Mouse (Mus musculus) MEL (cell line): ENCODE results near the gene Igfals. TPM values are rescaled to one million over a fixed set of nuclear protein-coding genes. Genes with fewer than 3 reads are reported as not detected.

Experiments used
- DNase-seq: peaks from one replicate; pipeline ENCODE4 v3.0.0; 2011; ENCODE audit warnings: low read depth, low spot score
- H3K27ac ChIP-seq: 2 replicates; pipeline ENCODE4 v1.5.1; 2012; ENCODE audit warnings: low read depth, mild to moderate bottlenecking, control low read depth, low read length, moderate library complexity; ENCODE audit not compliant: control insufficient read depth
- H3K27me3 ChIP-seq, 2 experiments: fragments of 150-350 bp in 1 of 2; sonication (generic) in 1 of 2; 2 replicates each; pipeline ENCODE4 v1.6.1; 2012; ENCODE audit warnings: low read length in 2 of 2, mild to moderate bottlenecking in 2 of 2, improper control_type of control experiment in 1 of 2, moderate library complexity in 1 of 2; ENCODE audit not compliant: insufficient read depth in 2 of 2, control insufficient read depth in 1 of 2
- H3K36me3 ChIP-seq, 2 experiments: 2 replicates each; pipeline ENCODE4 v1.6.1; 2012 to 2014; ENCODE audit warnings: low read length in 2 of 2, improper control_type of control experiment in 1 of 2, inconsistent platforms in 1 of 2, mild to moderate bottlenecking in 1 of 2; ENCODE audit not compliant: insufficient read depth in 2 of 2, control insufficient read depth in 1 of 2
- H3K4me1 ChIP-seq, 2 experiments: fragments of 150-350 bp in 1 of 2; sonication (generic) in 1 of 2; 2 replicates each; pipeline ENCODE4 v1.6.1; 2012; ENCODE audit warnings: low read length in 2 of 2, improper control_type of control experiment in 1 of 2, mild to moderate bottlenecking in 1 of 2; ENCODE audit not compliant: insufficient read depth in 2 of 2, control insufficient read depth in 1 of 2
- H3K4me3 ChIP-seq, 2 experiments: fragments of 150-350 bp in 1 of 2; sonication (generic) in 1 of 2; 2 replicates each; pipeline ENCODE4 v1.5.1; 2012; ENCODE audit warnings: low read depth in 2 of 2, low read length in 2 of 2, mild to moderate bottlenecking in 2 of 2, moderate library complexity in 2 of 2, control low read depth in 1 of 2, improper control_type of control experiment in 1 of 2; ENCODE audit not compliant: control insufficient read depth in 1 of 2, insufficient read depth in 1 of 2
- H3K79me2 ChIP-seq: 2 replicates; pipeline ENCODE4 v1.6.1; 2012; ENCODE audit warnings: mild to moderate bottlenecking, low read length, moderate library complexity; ENCODE audit not compliant: control insufficient read depth, poor library complexity, insufficient read depth
- H3K9ac ChIP-seq: 2 replicates; pipeline ENCODE4 v1.6.1; 2012; ENCODE audit warnings: low read depth, mild to moderate bottlenecking, control low read depth, low read length, moderate library complexity; ENCODE audit not compliant: control insufficient read depth, poor library complexity, severe bottlenecking
- H3K9me3 ChIP-seq: fragments of 150-350 bp; sonication (generic); replicated peaks from 2 replicates; pipeline ENCODE4 v1.6.1; 2012; ENCODE audit warnings: mild to moderate bottlenecking, low read length, improper control_type of control experiment, moderate library complexity; ENCODE audit not compliant: insufficient read depth
- CHD2 ChIP-seq: IDR thresholded peaks from 2 replicates; pipeline ENCODE4 v1.6.1; 2011; ENCODE audit warnings: low read length, improper control_type of control experiment
- CTCF ChIP-seq, 3 experiments: IDR thresholded peaks in 2 of 3; conservative IDR thresholded peaks in 1 of 3; 2 replicates each; pipeline ENCODE4 v1.5.1; 2011 to 2012; ENCODE audit warnings: low read length in 3 of 3, low read depth in 2 of 3, mild to moderate bottlenecking in 2 of 3, improper control_type of control experiment in 1 of 3, inconsistent platforms in 1 of 3, mixed read lengths in 1 of 3, moderate library complexity in 1 of 3; ENCODE audit not compliant: control insufficient read depth in 1 of 3, insufficient read depth in 1 of 3, poor library complexity in 1 of 3, severe bottlenecking in 1 of 3
- GABPA ChIP-seq: IDR thresholded peaks from 2 replicates; pipeline ENCODE4 v1.6.1; 2012; ENCODE audit warnings: low read depth, mild to moderate bottlenecking, inconsistent platforms, low read length, improper control_type of control experiment, moderate library complexity
- JUND ChIP-seq: IDR thresholded peaks from 2 replicates; pipeline ENCODE4 v1.6.1; 2011; ENCODE audit warnings: low read depth, mild to moderate bottlenecking, improper control_type of control experiment, low read length
- MAZ ChIP-seq: IDR thresholded peaks from 2 replicates; pipeline ENCODE4 v1.6.1; 2012; ENCODE audit warnings: low read depth, mild to moderate bottlenecking, inconsistent platforms, low read length, improper control_type of control experiment
- MEF2A ChIP-seq: IDR thresholded peaks from 2 replicates; pipeline ENCODE4 v1.6.1; 2014; ENCODE audit warnings: low read depth, mild to moderate bottlenecking, inconsistent platforms, low read length, improper control_type of control experiment; ENCODE audit not compliant: poor library complexity, insufficient replicate concordance, severe bottlenecking; ENCODE audit errors: extremely low read depth
- MXI1 ChIP-seq: IDR thresholded peaks from 2 replicates; pipeline ENCODE4 v1.6.1; 2011; ENCODE audit warnings: mild to moderate bottlenecking, low read depth, low read length, improper control_type of control experiment
- NELFE ChIP-seq: IDR thresholded peaks from 2 replicates; pipeline ENCODE4 v1.6.1; 2011; ENCODE audit warnings: low read depth, low read length, improper control_type of control experiment
- NRF1 ChIP-seq: IDR thresholded peaks from 2 replicates; pipeline ENCODE4 v1.6.1; 2014; ENCODE audit warnings: low read depth, mild to moderate bottlenecking, inconsistent platforms, low read length, improper control_type of control experiment, moderate library complexity; ENCODE audit not compliant: poor library complexity, insufficient read depth, severe bottlenecking
- POLR2A ChIP-seq, 2 experiments: IDR thresholded peaks; 2 replicates each; pipeline ENCODE4 v1.6.1; 2011 to 2012; ENCODE audit warnings: low read length in 2 of 2, mild to moderate bottlenecking in 2 of 2, control low read depth in 1 of 2, improper control_type of control experiment in 1 of 2, low read depth in 1 of 2, moderate library complexity in 1 of 2; ENCODE audit not compliant: control insufficient read depth in 1 of 2, insufficient read depth in 1 of 2, poor library complexity in 1 of 2
- POLR2AphosphoS5 ChIP-seq: IDR thresholded peaks from 2 replicates; pipeline ENCODE4 v1.6.1; 2012; ENCODE audit warnings: low read depth, borderline replicate concordance, mild to moderate bottlenecking, inconsistent platforms, low read length, moderate library complexity, mixed read lengths
- RAD21 ChIP-seq: IDR thresholded peaks from 2 replicates; pipeline ENCODE4 v1.6.1; 2011; ENCODE audit warnings: mild to moderate bottlenecking, low read depth, low read length, improper control_type of control experiment
- SIN3A ChIP-seq: IDR thresholded peaks from 2 replicates; pipeline ENCODE4 v1.6.1; 2012; ENCODE audit warnings: low read length, improper control_type of control experiment, inconsistent platforms
- TAL1 ChIP-seq: IDR thresholded peaks from 2 replicates; pipeline ENCODE4 v1.6.1; 2012; ENCODE audit warnings: mild to moderate bottlenecking, inconsistent platforms, low read length, moderate library complexity, mixed read lengths
- UBTF ChIP-seq: IDR thresholded peaks from 2 replicates; pipeline ENCODE4 v1.6.1; 2012; ENCODE audit warnings: low read depth, mild to moderate bottlenecking, inconsistent platforms, low read length, improper control_type of control experiment, moderate library complexity, borderline replicate concordance; ENCODE audit not compliant: insufficient read depth
- USF2 ChIP-seq, 2 experiments: IDR thresholded peaks; 2 replicates each; pipeline ENCODE4 v1.6.1; 2011 to 2012; ENCODE audit warnings: improper control_type of control experiment in 2 of 2, low read length in 2 of 2, borderline replicate concordance in 1 of 2, inconsistent platforms in 1 of 2, low read depth in 1 of 2, mild to moderate bottlenecking in 1 of 2; ENCODE audit not compliant: insufficient read depth in 1 of 2
- ZC3H11A ChIP-seq: IDR thresholded peaks from 2 replicates; pipeline ENCODE4 v1.6.1; 2012; ENCODE audit warnings: low read depth, mild to moderate bottlenecking, inconsistent platforms, low read length, improper control_type of control experiment
- ZMIZ1 ChIP-seq: IDR thresholded peaks from 2 replicates; pipeline ENCODE4 v1.6.1; 2012; ENCODE audit warnings: low read depth, mild to moderate bottlenecking, inconsistent platforms, low read length, improper control_type of control experiment, moderate library complexity
- polyA plus RNA-seq, 2 experiments: library from polyadenylated mRNA; stranded (reverse) in 1 of 2; unstranded in 1 of 2; fragments of >175 nt in 1 of 2; fragments of >200 nt in 1 of 2; gene quantifications; 2 replicates each; pipeline versions ENCODE4 v1.2.1 to v1.2.4; 2012; ENCODE audit warnings: low replicate concordance in 2 of 2, low read depth in 1 of 2; ENCODE audit not compliant: insufficient read length in 2 of 2, insufficient read depth in 1 of 2, missing spikeins in 1 of 2
- total RNA-seq: library from RNA; depleted of rRNA; stranded (reverse); fragments of 300-350 nt; gene quantifications from 2 replicates; pipeline ENCODE4 v1.2.3, GENCODE M21; 2012

Igfals gene
- total and polyA plus RNA-seq, 3 experiments, result 0.04 TPM; not detected in 2

DNA sequence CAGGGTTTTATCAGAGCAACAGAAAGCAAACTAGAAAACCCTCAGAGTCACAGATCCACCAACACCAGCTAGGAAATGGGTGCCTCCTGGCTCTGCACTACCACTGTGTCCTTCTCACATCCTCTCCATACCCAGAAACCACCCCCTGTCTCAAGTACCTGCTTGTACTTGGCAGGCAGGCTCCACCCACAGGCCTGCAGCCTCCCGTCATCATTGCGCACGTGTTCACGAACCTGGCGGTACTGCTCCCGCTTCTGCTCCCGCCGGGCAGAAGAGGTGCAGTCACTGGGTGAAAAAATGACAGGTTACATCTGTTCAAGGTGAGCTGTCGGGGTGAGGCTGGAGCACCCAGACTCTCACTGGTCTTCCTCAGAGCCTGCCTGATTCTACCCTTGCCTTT lies 38.0 kb downstream of the Igfals start:
- Histone ChIP-seq H3K9ac (no peak overlapping the region), H3K27ac (no peak overlapping the region)
- no peak for TF ChIP-seq POLR2A (IDR thresholded peaks at IDR 0.05; ENCODE audit: control insufficient read depth in 1 of 2, insufficient read depth in 1 of 2, low read depth in 1 of 2, low read length in 2 of 2, poor library complexity in 1 of 2)
- no peak for TF ChIP-seq MEF2A
- no peak for TF ChIP-seq UBTF
- no peak for TF ChIP-seq CHD2
- TF ChIP-seq ZC3H11A, result no peak
- TF ChIP-seq TAL1, result no peak
- TF ChIP-seq CTCF (IDR thresholded peaks at IDR 0.05 in 2 of 3, conservative IDR thresholded peaks at IDR 0.05 in 1 of 3; ENCODE audit: control insufficient read depth in 1 of 3, insufficient read depth in 1 of 3, low read depth in 2 of 3, low read length in 3 of 3, poor library complexity in 1 of 3, severe bottlenecking in 1 of 3), result no peak
- no peak for TF ChIP-seq RAD21
- no peak for TF ChIP-seq USF2 (IDR thresholded peaks at IDR 0.05; ENCODE audit: borderline replicate concordance in 1 of 2, insufficient read depth in 1 of 2, low read depth in 1 of 2, low read length in 2 of 2)
- no peak for TF ChIP-seq NELFE
- no peak for TF ChIP-seq JUND
- no peak for TF ChIP-seq SIN3A

DNA sequence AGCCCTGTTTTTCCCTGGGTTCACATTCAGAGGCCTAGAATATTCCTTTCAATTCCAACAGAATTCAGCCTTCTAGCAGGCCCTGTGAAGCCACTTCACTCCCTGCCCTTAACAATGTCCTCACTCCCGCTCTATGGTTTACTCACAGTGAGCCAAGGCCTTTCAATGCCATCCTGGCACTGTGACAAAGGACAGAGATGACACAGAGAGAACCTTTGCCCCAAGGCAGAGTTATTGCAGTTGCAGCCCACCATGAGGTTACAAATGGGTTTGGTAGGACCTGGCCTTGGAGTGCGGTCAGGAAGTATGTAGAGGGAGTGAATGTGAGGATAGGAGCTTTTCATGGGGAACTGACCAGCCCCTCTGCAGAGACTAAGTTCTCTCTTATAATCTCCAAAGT lies 41.8 kb downstream of the Igfals start:
- peaks cover 6 to 12% of the 10 kb centered on the region in 2 experiments for H3K36me3 ChIP-seq
- H3K27ac ChIP-seq, result no peak overlapping the region
- H3K27me3 ChIP-seq, result no peaks in the 10 kb centered on the region
- H3K9me3 ChIP-seq, result no peaks in the 10 kb centered on the region
- no peaks in the 10 kb centered on the region for H3K79me2 ChIP-seq
- H3K4me1 ChIP-seq, result peaks cover 2 to 5% of the 10 kb centered on the region in 2 experiments; a peak in 3 of 4 replicates
- no peak overlapping the region for H3K9ac ChIP-seq
- TF ChIP-seq RAD21 (no peak), NRF1 (no peak), ZMIZ1 (no peak), GABPA (no peak), POLR2AphosphoS5 (no peak), MAZ (no peak), MXI1 (no peak)
- H3K4me3 ChIP-seq, result no peak overlapping the region
- DNase-seq, result no peak

More for the DNA sequence above, 38.0 kb downstream of the Igfals start:
- DNase-seq, result no peak
- Histone ChIP-seq H3K9me3 (no peaks in the 10 kb centered on the region), H3K79me2 (no peaks in the 10 kb centered on the region), H3K4me3 (no peak overlapping the region), H3K4me1 (peaks cover 2 to 7% of the 10 kb centered on the region in 2 experiments; a peak in 3 of 4 replicates), H3K36me3 (peaks cover 2 to 9% of the 10 kb centered on the region in 2 experiments), H3K27me3 (no peaks in the 10 kb centered on the region)
